Mouse (Mus musculus): ENCODE measurements around the gene Rad50.

Gene Rad50

GRCm38 (mm10) chr11:53698521-53698920 lies 8.6 kb downstream of the Rad50 start:
- no peak for ATAC-seq (ENCODE audit: low TSS enrichment)

- ATAC-seq (ENCODE audit: low TSS enrichment): no peak
Observed at GRCm38 (mm10) chr11:53691979-53692378, 15.1 kb downstream of the Rad50 start.

GRCm38 (mm10) chr11:53682994-53683530 lies 24.1 kb downstream of the Rad50 start:
- no peak for ATAC-seq (ENCODE audit: low TSS enrichment)

- no peak for ATAC-seq (ENCODE audit: low TSS enrichment)
Observed at GRCm38 (mm10) chr11:53682170-53682569, 24.9 kb downstream of the Rad50 start.

GRCm38 (mm10) chr11:53681686-53682085 lies 25.4 kb downstream of the Rad50 start:
- ATAC-seq (ENCODE audit: low TSS enrichment): no peak

GRCm38 (mm10) chr11:53680141-53680540 lies 27.0 kb downstream of the Rad50 start:
- no peak for ATAC-seq (ENCODE audit: low TSS enrichment)

- ATAC-seq (ENCODE audit: low TSS enrichment): no peak
Observed at GRCm38 (mm10) chr11:53671414-53671813, 35.7 kb downstream of the Rad50 start.

GRCm38 (mm10) chr11:53664091-53664490 lies 43.0 kb downstream of the Rad50 start:
- ATAC-seq (ENCODE audit: low TSS enrichment): 0 out of 2 replicates have a peak, but pooled peaks have one; percentile 28

GRCm38 (mm10) chr11:53662794-53663674 lies 44.1 kb downstream of the Rad50 start:
- peak; percentile 92 for ATAC-seq (ENCODE audit: low TSS enrichment)

- peak; percentile 41; the same call in 1 of the 2 replicates for ATAC-seq (ENCODE audit: low TSS enrichment)
Observed at GRCm38 (mm10) chr11:53657828-53658227, 49.3 kb downstream of the Rad50 start.

GRCm38 (mm10) chr11:53657381-53657780 lies 49.7 kb downstream of the Rad50 start:
- ATAC-seq (ENCODE audit: low TSS enrichment): no peak

GRCm38 (mm10) chr11:53656558-53657202 lies 50.4 kb downstream of the Rad50 start:
- ATAC-seq (ENCODE audit: low TSS enrichment): no peak

GRCm38 (mm10) chr11:53655043-53655442 lies 52.1 kb downstream of the Rad50 start:
- ATAC-seq (ENCODE audit: low TSS enrichment): peak; percentile 31; the same call in 1 of the 2 replicates

- no peak for ATAC-seq (ENCODE audit: low TSS enrichment)
Observed at GRCm38 (mm10) chr11:53652427-53652826, 54.7 kb downstream of the Rad50 start.

- ATAC-seq (ENCODE audit: low TSS enrichment): no peak
Observed at GRCm38 (mm10) chr11:53651441-53651840, 55.7 kb downstream of the Rad50 start.

GRCm38 (mm10) chr11:53644017-53644416 lies 63.1 kb downstream of the Rad50 start:
- no peak for ATAC-seq (ENCODE audit: low TSS enrichment)

- no peak for ATAC-seq (ENCODE audit: low TSS enrichment)
Observed at GRCm38 (mm10) chr11:53642744-53643279, 64.3 kb downstream of the Rad50 start.

GRCm38 (mm10) chr11:53637803-53638260 lies 69.3 kb downstream of the Rad50 start:
- ATAC-seq (ENCODE audit: low TSS enrichment): no peak

GRCm38 (mm10) chr11:53637046-53637802 lies 69.9 kb downstream of the Rad50 start:
- no peak for ATAC-seq (ENCODE audit: low TSS enrichment)

GRCm38 (mm10) chr11:53636183-53636646 lies 70.9 kb downstream of the Rad50 start:
- peak; percentile 59; the same call in 1 of the 2 replicates for ATAC-seq (ENCODE audit: low TSS enrichment)

GRCm38 (mm10) chr11:53635590-53636182 lies 71.4 kb downstream of the Rad50 start:
- ATAC-seq (ENCODE audit: low TSS enrichment): peak; percentile 9; the same call in 1 of the 2 replicates
